Mouse (Mus musculus) E14TG2a.4 (cell line): Measurements from ENCODE around the gene Sbno1.

Experiments
- H3K27me3 ChIP-seq: 2 replicates; pipeline ENCODE4 v1.6.1; 2014; ENCODE audit warnings: low read length, control low read depth; ENCODE audit not compliant: insufficient read depth
- H3K36me3 ChIP-seq: 2 replicates; pipeline ENCODE4 v1.6.1; 2014; ENCODE audit warnings: low read length, control low read depth; ENCODE audit not compliant: insufficient read depth
- H3K4me1 ChIP-seq: replicated peaks from 2 replicates; pipeline ENCODE4 v1.6.1; 2014; ENCODE audit warnings: low read depth, low read length, control low read depth
- H3K4me3 ChIP-seq: replicated peaks from 2 replicates; pipeline ENCODE4 v1.5.1; 2014; ENCODE audit warnings: mild to moderate bottlenecking, low read length
- H3K9me3 ChIP-seq: 2 replicates; pipeline ENCODE4 v1.6.1; 2014; ENCODE audit warnings: low read length, control low read depth
- CTCF ChIP-seq: conservative IDR thresholded peaks from 2 replicates; pipeline ENCODE4 v1.5.1; 2014; ENCODE audit warnings: low read length
- NANOG ChIP-seq: IDR thresholded peaks from 2 replicates; pipeline ENCODE4 v1.6.1; 2014; ENCODE audit warnings: borderline replicate concordance, low read length, mixed read lengths
- POU5F1 ChIP-seq: IDR thresholded peaks from 2 replicates; pipeline ENCODE4 v1.6.1; 2014; ENCODE audit warnings: low read length, borderline replicate concordance

Sbno1 gene

GRCm38 (mm10) chr5:124433048-124433447 is 7.2 kb upstream of the Sbno1 start:
- Histone ChIP-seq H3K27me3 (no peaks in the 10 kb centered on the region), H3K36me3 (0 out of 2 replicates have a peak, but pooled peaks cover 3% of the 10 kb centered on the region), H3K9me3 (no peaks in the 10 kb centered on the region), H3K4me3 (no peak overlapping the region), H3K4me1 (peaks cover 11% of the 10 kb centered on the region)
- no peak for TF ChIP-seq NANOG
- no peak for TF ChIP-seq POU5F1
- no peak for TF ChIP-seq CTCF

- no peaks in the 10 kb centered on the region for H3K27me3 ChIP-seq
- TF ChIP-seq CTCF (peak; percentile 83), POU5F1 (no peak), NANOG (no peak)
- no peak overlapping the region for H3K4me3 ChIP-seq
- 0 out of 2 replicates have a peak, but pooled peaks cover 3% of the 10 kb centered on the region for H3K36me3 ChIP-seq
- no peaks in the 10 kb centered on the region for H3K9me3 ChIP-seq
- H3K4me1 ChIP-seq, result peaks cover 16% of the 10 kb centered on the region
Observed at GRCm38 (mm10) chr5:124432398-124433012, 6.7 kb upstream of the Sbno1 start.

- Histone ChIP-seq H3K27me3 (no peaks in the 10 kb centered on the region), H3K9me3 (no peaks in the 10 kb centered on the region), H3K4me3 (peak overlapping the region; percentile 100), H3K36me3 (peaks cover 15% of the 10 kb centered on the region), H3K4me1 (peaks cover 48% of the 10 kb centered on the region)
- TF ChIP-seq POU5F1, result no peak
- no peak for TF ChIP-seq CTCF
- no peak for TF ChIP-seq NANOG
Observed at GRCm38 (mm10) chr5:124426475-124427071, 772 bp upstream of the Sbno1 start.

GRCm38 (mm10) chr5:124424723-124425411 is 934 bp downstream of the Sbno1 start:
- Histone ChIP-seq H3K36me3 (peaks cover 22% of the 10 kb centered on the region), H3K4me1 (peaks cover 60% of the 10 kb centered on the region), H3K4me3 (peak overlapping the region; percentile 100), H3K27me3 (no peaks in the 10 kb centered on the region), H3K9me3 (no peaks in the 10 kb centered on the region)
- TF ChIP-seq NANOG, result no peak
- TF ChIP-seq CTCF, result no peak
- TF ChIP-seq POU5F1, result no peak

- Histone ChIP-seq H3K9me3 (no peaks in the 10 kb centered on the region), H3K4me3 (peak overlapping the region; percentile 100), H3K4me1 (peaks cover 66% of the 10 kb centered on the region), H3K27me3 (no peaks in the 10 kb centered on the region), H3K36me3 (peaks cover 28% of the 10 kb centered on the region)
- TF ChIP-seq POU5F1 (no peak), NANOG (no peak), CTCF (no peak)
Observed at GRCm38 (mm10) chr5:124424200-124424722, 1.5 kb downstream of the Sbno1 start.

GRCm38 (mm10) chr5:124421786-124422185 is 4.0 kb downstream of the Sbno1 start:
- H3K36me3 ChIP-seq, result peaks cover 40% of the 10 kb centered on the region
- no peaks in the 10 kb centered on the region for H3K27me3 ChIP-seq
- TF ChIP-seq NANOG (no peak), POU5F1 (no peak), CTCF (no peak)
- no peaks in the 10 kb centered on the region for H3K9me3 ChIP-seq
- H3K4me3 ChIP-seq, result no peak overlapping the region
- peaks cover 62% of the 10 kb centered on the region for H3K4me1 ChIP-seq

GRCm38 (mm10) chr5:124418903-124419302 is 6.9 kb downstream of the Sbno1 start:
- no peak overlapping the region for H3K4me3 ChIP-seq
- H3K27me3 ChIP-seq, result no peaks in the 10 kb centered on the region
- H3K9me3 ChIP-seq, result no peaks in the 10 kb centered on the region
- H3K36me3 ChIP-seq, result peaks cover 65% of the 10 kb centered on the region
- peaks cover 63% of the 10 kb centered on the region for H3K4me1 ChIP-seq
- TF ChIP-seq CTCF (no peak), NANOG (no peak), POU5F1 (no peak)

- Histone ChIP-seq H3K4me1 (peaks cover 22% of the 10 kb centered on the region), H3K9me3 (no peaks in the 10 kb centered on the region), H3K36me3 (peaks cover 88% of the 10 kb centered on the region), H3K27me3 (no peaks in the 10 kb centered on the region), H3K4me3 (no peak overlapping the region)
- TF ChIP-seq POU5F1, result no peak
- no peak for TF ChIP-seq NANOG
Observed at GRCm38 (mm10) chr5:124412163-124412562, 13.6 kb downstream of the Sbno1 start.

GRCm38 (mm10) chr5:124410808-124411207 is 15.0 kb downstream of the Sbno1 start:
- Histone ChIP-seq H3K4me1 (peaks cover 15% of the 10 kb centered on the region), H3K9me3 (no peaks in the 10 kb centered on the region), H3K4me3 (no peak overlapping the region), H3K27me3 (no peaks in the 10 kb centered on the region), H3K36me3 (peaks cover 92% of the 10 kb centered on the region)
- TF ChIP-seq NANOG, result no peak
- TF ChIP-seq CTCF, result peak; percentile 32
- TF ChIP-seq POU5F1, result no peak
